Mouse (Mus musculus) kidney, adult 2 months (tissue): ENCODE results near the gene Adcy6. TPM values are rescaled to one million over a fixed set of nuclear protein-coding genes. Genes with fewer than 3 reads are reported as not detected.
A peak's percentile ranks its signal among the peaks of the same experiment; 100 is the strongest.

Source experiments
- DNase-seq: peaks from one replicate; pipeline ENCODE4 v3.0.0; 2021
- H3K27ac ChIP-seq: fragments of 200-500 bp; 2 replicates; pipeline ENCODE4 v1.5.1; 2012; ENCODE audit warnings: low read depth, low read length, control low read depth, inconsistent platforms; ENCODE audit not compliant: insufficient read depth
- H3K27me3 ChIP-seq: fragments of 200-500 bp; replicated peaks from 2 replicates; pipeline ENCODE4 v1.6.1; 2012; ENCODE audit warnings: mild to moderate bottlenecking, moderate library complexity, low read length, inconsistent platforms; ENCODE audit not compliant: control insufficient read depth, insufficient read depth
- H3K36me3 ChIP-seq: fragments of 200-500 bp; 2 replicates; pipeline ENCODE4 v1.6.1; 2012; ENCODE audit warnings: mild to moderate bottlenecking, moderate library complexity, low read length, inconsistent platforms; ENCODE audit not compliant: control insufficient read depth, insufficient read depth
- H3K4me1 ChIP-seq: fragments of 200-500 bp; 2 replicates; pipeline ENCODE4 v1.6.1; 2011; ENCODE audit warnings: low read length; ENCODE audit not compliant: control insufficient read depth, insufficient read depth
- H3K4me3 ChIP-seq: fragments of 200-500 bp; 2 replicates; pipeline ENCODE4 v1.5.1; 2011; ENCODE audit warnings: mild to moderate bottlenecking, low read depth, low read length, control low read depth; ENCODE audit not compliant: insufficient read depth
- CTCF ChIP-seq: fragments of 200-500 bp; conservative IDR thresholded peaks from 2 replicates; pipeline ENCODE4 v1.5.1; 2011; ENCODE audit warnings: low read depth, mild to moderate bottlenecking, control low read depth, low read length, moderate library complexity, mixed read lengths; ENCODE audit not compliant: insufficient read depth, insufficient read length
- POLR2A ChIP-seq: fragments of 200-500 bp; IDR thresholded peaks from one replicate; pipeline ENCODE4 v1.6.1; 2011; ENCODE audit warnings: low read depth, low read length, control low read depth
- WGBS: fragments of 180-500 bp; shearing (Covaris S2); methylation state at CpG from one replicate; pipeline ENCODE4 v1.1.7; 2018; 5-methylcytosine and 5-hydroxymethylcytosine counted together
- polyA plus RNA-seq: library from polyadenylated mRNA; depleted of rRNA; stranded (reverse); fragments of >200 nt; gene quantifications from 2 replicates; pipeline ENCODE4 v1.2.3, GENCODE M21; 2012; rRNA removed

Adcy6 gene
- polyA plus RNA-seq, 1 experiment = 98.7 TPM

DNA sequence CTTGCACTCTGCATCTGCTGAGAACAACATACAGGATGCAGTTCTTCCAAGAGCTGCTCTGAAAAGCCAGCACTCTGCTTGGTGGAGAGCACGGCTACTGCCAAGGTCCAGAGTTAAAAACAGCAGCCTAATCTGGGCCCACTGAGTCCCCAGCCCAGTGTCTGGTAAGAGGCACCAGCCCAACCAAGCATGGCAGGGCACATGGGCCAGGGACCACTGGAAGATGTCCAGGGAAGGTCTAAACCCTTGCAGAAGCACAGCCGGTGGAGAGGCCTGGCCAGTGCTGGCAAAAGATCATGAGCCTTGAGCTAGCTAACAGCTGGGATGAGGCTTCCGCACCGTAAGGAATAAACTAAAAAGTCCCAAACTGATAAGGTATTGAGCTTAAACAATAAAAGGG, 54.0 kb downstream of the Adcy6 start:
- Histone ChIP-seq H3K4me1 (no peaks in the 10 kb centered on the region), H3K27me3 (no peaks in the 10 kb centered on the region), H3K36me3 (peaks cover 13% of the 10 kb centered on the region; the same call in 1 of the 2 replicates), H3K27ac (no peak overlapping the region), H3K4me3 (no peak overlapping the region)
- 73% methylated on average over 4 of the region's 4 CpGs for WGBS
- no peak for DNase-seq
- no peak for TF ChIP-seq CTCF
- TF ChIP-seq POLR2A = no peak

DNA sequence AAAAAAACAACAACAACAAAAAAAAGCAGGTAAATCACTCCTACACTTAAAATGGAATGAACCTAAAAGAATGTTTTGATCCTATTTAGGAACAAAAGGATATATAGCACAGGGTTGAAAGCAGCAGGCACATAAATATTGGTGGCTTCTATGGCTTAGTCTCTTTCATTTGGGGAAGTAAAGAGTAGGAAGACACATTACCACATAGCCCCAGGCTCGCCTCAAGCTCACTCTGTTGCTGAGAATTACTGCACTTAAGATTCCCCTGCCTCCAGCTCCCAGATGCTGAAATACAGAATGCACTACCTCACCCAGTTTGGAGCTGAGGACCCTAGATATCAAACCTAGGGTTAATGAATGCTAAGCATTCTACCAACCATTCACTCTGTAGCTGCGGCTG, 57.1 kb downstream of the Adcy6 start:
- DNase-seq = no peak
- H3K4me1 ChIP-seq = no peaks in the 10 kb centered on the region
- TF ChIP-seq POLR2A (no peak), CTCF (no peak)
- H3K36me3 ChIP-seq = peaks cover 6% of the 10 kb centered on the region; the same call in 1 of the 2 replicates
- no peak overlapping the region for H3K27ac ChIP-seq
- no peaks in the 10 kb centered on the region for H3K27me3 ChIP-seq
- H3K4me3 ChIP-seq = no peak overlapping the region
- WGBS = 86% methylated on average over 2 of the region's 2 CpGs

- H3K36me3 ChIP-seq = peaks cover 8% of the 10 kb centered on the region
- no peaks in the 10 kb centered on the region for H3K4me1 ChIP-seq
- H3K27ac ChIP-seq = no peak overlapping the region
- WGBS = 90% methylated on average over 5 of the region's 5 CpGs
- H3K27me3 ChIP-seq = no peaks in the 10 kb centered on the region
- TF ChIP-seq POLR2A (no peak), CTCF (no peak)
- DNase-seq = no peak
- H3K4me3 ChIP-seq = no peak overlapping the region
Observed at GRCm38 (mm10) chr15:98546843-98547242, 63.0 kb downstream of the Adcy6 start.

GRCm38 (mm10) chr15:98545151-98545550, 64.7 kb downstream of the Adcy6 start:
- TF ChIP-seq CTCF (no peak), POLR2A (no peak)
- no peaks in the 10 kb centered on the region for H3K4me1 ChIP-seq
- H3K4me3 ChIP-seq = no peak overlapping the region
- WGBS = 92% methylated on average over 3 of the region's 3 CpGs
- peaks cover 4% of the 10 kb centered on the region for H3K36me3 ChIP-seq
- H3K27ac ChIP-seq = no peak overlapping the region
- no peaks in the 10 kb centered on the region for H3K27me3 ChIP-seq
- no peak for DNase-seq

- no peaks in the 10 kb centered on the region for H3K4me1 ChIP-seq
- H3K27ac ChIP-seq = no peak overlapping the region
- WGBS = 46% methylated on average over 4 of the region's 4 CpGs
- H3K36me3 ChIP-seq = peaks cover 4% of the 10 kb centered on the region; the same call in 1 of the 2 replicates
- no peak overlapping the region for H3K4me3 ChIP-seq
- H3K27me3 ChIP-seq = no peaks in the 10 kb centered on the region
- peak; percentile 23 for DNase-seq
- no peak for TF ChIP-seq CTCF
- no peak for TF ChIP-seq POLR2A
Observed at GRCm38 (mm10) chr15:98543341-98543740, 66.5 kb downstream of the Adcy6 start.

- peak; percentile 35 for DNase-seq
- H3K27ac ChIP-seq = peak overlapping the region; percentile 4; the same call in 1 of the 2 replicates
- H3K36me3 ChIP-seq = peaks cover 4% of the 10 kb centered on the region; the same call in 1 of the 2 replicates
Observed at GRCm38 (mm10) chr15:98541064-98541463, 68.8 kb downstream of the Adcy6 start.

More at GRCm38 (mm10) chr15:98541064-98541463, 68.8 kb downstream of the Adcy6 start:
- WGBS = 61% methylated on average over 6 of the region's 6 CpGs
- H3K27me3 ChIP-seq = no peaks in the 10 kb centered on the region
- no peak for TF ChIP-seq POLR2A
- no peak overlapping the region for H3K4me3 ChIP-seq
- H3K4me1 ChIP-seq = no peaks in the 10 kb centered on the region

Other genes with a start within 250 kb of the Adcy6 start
- not detected in 2 replicates for gene Olfr283, start 229.1 kb downstream of the Adcy6 start, polyA plus RNA-seq
- gene Olfr282, start 178.9 kb downstream of the Adcy6 start, polyA plus RNA-seq = not detected in 2 replicates
- gene Olfr281, start 157.5 kb downstream of the Adcy6 start, polyA plus RNA-seq = not detected in 2 replicates
- gene OR5BS1P, start 140.2 kb downstream of the Adcy6 start, polyA plus RNA-seq = not detected in 2 replicates
- gene Lalba, start 127.4 kb downstream of the Adcy6 start, polyA plus RNA-seq = not detected in 2 replicates
- not detected in 2 replicates for gene Olfr279, start 117.7 kb downstream of the Adcy6 start, polyA plus RNA-seq
- gene Kansl2, start 75.8 kb downstream of the Adcy6 start, polyA plus RNA-seq = 32.0 and 33.1 TPM in 2 replicates
- gene Ccnt1, start 39.2 kb downstream of the Adcy6 start, polyA plus RNA-seq = 10.0 and 11.0 TPM in 2 replicates
- 1.0 and 1.1 TPM in 2 replicates for gene 4930415O20Rik, start 39.1 kb downstream of the Adcy6 start, polyA plus RNA-seq
- 20.2 and 21.7 TPM in 2 replicates for gene Cacnb3, start 20.8 kb upstream of the Adcy6 start, polyA plus RNA-seq
- 23.8 and 24.4 TPM in 2 replicates for gene Ddx23, start 52.8 kb upstream of the Adcy6 start, polyA plus RNA-seq
- gene Rnd1, start 67.4 kb upstream of the Adcy6 start, polyA plus RNA-seq = 2.2 and 2.8 TPM in 2 replicates
- 0.42 and 0.60 TPM in 2 replicates for gene Ccdc65, start 98.1 kb upstream of the Adcy6 start, polyA plus RNA-seq
- 9.3 and 10.1 TPM in 2 replicates for gene Fkbp11, start 118.1 kb upstream of the Adcy6 start, polyA plus RNA-seq
- gene Arf3, start 153.1 kb upstream of the Adcy6 start, polyA plus RNA-seq = 114 and 143 TPM in 2 replicates
- gene Wnt10b, start 168.1 kb upstream of the Adcy6 start, polyA plus RNA-seq = 0.22 and 0.25 TPM in 2 replicates
- 0.04 TPM in 1 of 2 replicates, not detected in the other for gene Wnt1, start 179.8 kb upstream of the Adcy6 start, polyA plus RNA-seq
- gene Ddn, start 199.4 kb upstream of the Adcy6 start, polyA plus RNA-seq = 12.1 and 12.3 TPM in 2 replicates
- gene Prkag1, start 221.4 kb upstream of the Adcy6 start, polyA plus RNA-seq = 68.9 and 72.7 TPM in 2 replicates